Mouse (Mus musculus) granulocyte monocyte progenitor cell, adult 5-6 weeks (primary cell): Measurements from ENCODE around the gene Rasl10a. TPM values are rescaled to one million over a fixed set of nuclear protein-coding genes. Genes with fewer than 3 reads are reported as not detected.

Source experiments
- ATAC-seq: replicated peaks from 2 replicates; pipeline ENCODE4 v1.8.0; 2016; ENCODE audit warnings: mild to moderate bottlenecking, moderate TSS enrichment, inconsistent platforms; ENCODE audit not compliant: poor library complexity, severe bottlenecking
- total RNA-seq, 2 experiments: library from RNA; stranded (forward) in 1 of 2; stranded (reverse) in 1 of 2; fragments of 200-712, 200-1000 nt in 1 of 2; fragments of >200 nt in 1 of 2; fragmentation: Nextera tagmentation in 1 of 2; gene quantifications; 2 replicates each; pipeline ENCODE4 v1.2.3; 2014 to 2017

The Rasl10a gene
- total RNA-seq, 2 experiments from 2014 or later = not detected

DNA sequence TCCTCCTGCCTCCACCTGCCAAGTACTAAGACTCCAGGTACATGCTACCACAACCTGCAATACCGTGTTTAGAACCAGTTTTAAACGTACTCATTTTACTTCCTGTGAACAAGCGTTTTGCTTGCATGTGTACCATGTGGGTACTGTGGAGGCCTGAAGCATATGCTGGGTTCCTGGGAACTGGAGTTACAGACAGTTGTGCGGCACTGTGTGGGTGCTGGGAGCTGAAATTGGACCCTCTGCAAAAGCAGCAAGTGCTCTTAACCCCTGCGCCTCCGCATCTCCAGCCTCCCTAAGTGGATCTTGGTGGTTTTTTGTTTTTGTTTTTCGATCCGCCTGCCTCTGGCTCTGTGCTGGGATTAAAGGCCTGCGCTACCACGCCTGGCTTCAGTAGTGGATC is 6.3 kb upstream of the Rasl10a start:
- no peak for ATAC-seq

DNA sequence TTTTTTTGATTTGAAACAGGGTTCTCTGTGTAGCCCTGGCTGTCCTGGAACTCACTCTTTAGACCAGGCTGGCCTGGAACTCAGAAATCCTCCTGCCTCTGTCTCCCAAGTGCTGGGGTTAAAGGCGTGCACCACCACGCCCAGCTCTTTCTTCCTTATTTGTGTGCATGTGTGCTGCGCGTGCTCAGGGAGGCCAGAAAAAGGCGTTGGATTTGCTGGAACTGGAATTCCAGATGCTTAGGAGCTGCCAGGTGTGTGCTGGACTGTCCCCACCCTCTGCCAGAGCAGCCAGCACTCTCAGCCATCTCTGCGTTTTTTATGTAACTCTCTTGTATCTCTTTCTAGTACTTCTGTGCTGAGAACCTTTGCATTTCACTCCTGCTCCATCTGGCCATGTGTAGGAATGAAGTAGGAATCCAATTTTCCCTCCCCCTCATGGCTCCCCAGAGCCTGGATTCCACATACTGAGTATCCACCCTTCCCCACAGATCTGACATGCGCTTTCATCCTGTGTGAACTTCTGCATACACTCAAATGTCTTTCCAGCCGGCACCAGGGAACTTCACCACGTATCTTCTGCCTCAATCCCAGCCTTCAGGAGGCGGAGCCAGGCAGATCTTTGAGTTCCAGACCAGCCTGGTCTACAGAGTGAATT is 5.6 kb upstream of the Rasl10a start:
- no peak for ATAC-seq

DNA sequence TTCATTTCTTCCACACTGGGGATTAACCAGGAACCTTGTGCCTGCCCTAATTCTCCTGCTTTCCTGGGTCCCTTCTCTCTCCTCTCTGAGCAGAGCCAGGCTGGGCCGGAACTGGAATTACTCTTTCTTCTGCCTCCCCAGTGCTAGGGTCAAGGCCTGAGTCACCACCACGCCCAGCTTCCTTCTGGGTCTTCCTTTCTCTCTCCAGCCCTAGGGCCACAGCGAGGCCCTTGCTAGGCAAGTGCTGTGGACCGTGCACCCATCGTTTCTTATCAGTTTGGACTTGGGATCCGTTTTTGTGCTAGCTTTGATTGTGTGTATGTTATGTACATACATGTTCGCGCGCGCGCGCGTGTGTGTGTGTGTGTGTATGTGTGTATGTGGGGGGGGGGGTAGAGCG is 3.8 kb upstream of the Rasl10a start:
- no peak for ATAC-seq

DNA sequence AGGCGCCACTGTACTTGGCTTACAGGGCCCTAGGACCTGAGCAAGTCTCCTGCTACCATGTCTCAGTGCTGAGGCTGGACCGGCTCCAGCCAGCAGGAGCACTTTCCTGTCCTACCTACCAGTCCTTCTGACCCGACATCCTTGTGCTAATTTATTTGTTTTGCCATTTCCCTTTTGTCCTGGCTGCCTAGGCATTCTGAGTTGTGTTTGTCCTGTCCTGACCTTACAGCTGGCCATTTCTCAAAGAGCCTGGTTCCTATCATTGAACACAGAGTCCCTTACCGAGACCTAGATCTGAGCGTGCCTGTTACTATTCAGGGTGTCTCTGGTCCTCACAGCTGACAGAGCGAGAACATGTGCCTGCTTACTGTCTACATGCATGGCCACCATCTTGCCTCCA is 3.1 kb upstream of the Rasl10a start:
- no peak for ATAC-seq

GRCm38 (mm10) chr11:5055945-5056938 is 1.7 kb upstream of the Rasl10a start:
- ATAC-seq = peak; percentile 34; the same call in 1 of the 2 replicates

DNA sequence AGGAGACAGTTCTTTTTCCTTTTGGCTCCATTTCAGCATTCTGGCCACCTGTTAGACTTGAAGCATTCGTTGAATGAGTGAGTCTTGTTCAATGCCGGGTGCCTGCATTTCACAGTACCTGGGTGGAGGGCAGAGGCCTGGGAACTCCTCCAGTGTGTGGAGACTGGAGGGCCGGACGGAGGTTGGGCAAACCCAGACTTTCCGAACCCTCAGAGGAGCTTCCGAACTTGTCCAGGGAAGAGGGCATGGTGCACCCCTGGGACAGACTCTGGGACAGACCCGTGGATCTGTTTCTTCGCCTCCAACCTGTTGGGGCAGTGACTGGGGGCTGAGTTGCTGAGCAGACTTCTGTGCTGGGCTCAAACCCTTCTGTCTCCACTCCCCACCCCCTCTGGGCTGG is 864 bp upstream of the Rasl10a start:
- no peak for ATAC-seq

GRCm38 (mm10) chr11:5057541-5057855 is 430 bp upstream of the Rasl10a start:
- ATAC-seq = no peak

GRCm38 (mm10) chr11:5058783-5059182 is 855 bp downstream of the Rasl10a start:
- ATAC-seq = no peak

GRCm38 (mm10) chr11:5059230-5059629 is 1.3 kb downstream of the Rasl10a start:
- ATAC-seq = no peak

GRCm38 (mm10) chr11:5059704-5060156 is 1.8 kb downstream of the Rasl10a start:
- ATAC-seq = peak; percentile 21

- ATAC-seq = no peak
Measured at GRCm38 (mm10) chr11:5060756-5061412, 3.0 kb downstream of the Rasl10a start.

- ATAC-seq = peak; percentile 40
Measured at GRCm38 (mm10) chr11:5061413-5062139, 3.6 kb downstream of the Rasl10a start.

DNA sequence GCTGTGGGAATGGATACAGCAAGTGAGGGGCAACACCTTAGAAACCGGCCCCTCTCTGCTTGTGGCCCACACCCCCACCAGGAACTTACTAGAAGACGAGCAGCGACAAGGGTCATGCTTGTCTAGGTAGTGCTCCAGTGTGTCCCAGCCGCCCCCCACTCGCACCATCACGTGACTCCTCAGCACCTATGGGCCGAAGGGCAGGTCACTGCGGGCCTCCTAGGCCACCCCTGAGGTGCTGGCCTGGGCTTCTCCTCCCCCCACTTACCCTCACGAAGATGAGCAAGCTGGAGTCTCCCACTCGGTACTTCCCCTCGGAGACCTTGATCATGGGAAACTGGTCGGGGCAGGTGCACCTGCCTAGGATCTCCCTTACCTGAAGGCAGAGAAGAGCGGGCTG is 4.4 kb downstream of the Rasl10a start:
- no peak for ATAC-seq

DNA sequence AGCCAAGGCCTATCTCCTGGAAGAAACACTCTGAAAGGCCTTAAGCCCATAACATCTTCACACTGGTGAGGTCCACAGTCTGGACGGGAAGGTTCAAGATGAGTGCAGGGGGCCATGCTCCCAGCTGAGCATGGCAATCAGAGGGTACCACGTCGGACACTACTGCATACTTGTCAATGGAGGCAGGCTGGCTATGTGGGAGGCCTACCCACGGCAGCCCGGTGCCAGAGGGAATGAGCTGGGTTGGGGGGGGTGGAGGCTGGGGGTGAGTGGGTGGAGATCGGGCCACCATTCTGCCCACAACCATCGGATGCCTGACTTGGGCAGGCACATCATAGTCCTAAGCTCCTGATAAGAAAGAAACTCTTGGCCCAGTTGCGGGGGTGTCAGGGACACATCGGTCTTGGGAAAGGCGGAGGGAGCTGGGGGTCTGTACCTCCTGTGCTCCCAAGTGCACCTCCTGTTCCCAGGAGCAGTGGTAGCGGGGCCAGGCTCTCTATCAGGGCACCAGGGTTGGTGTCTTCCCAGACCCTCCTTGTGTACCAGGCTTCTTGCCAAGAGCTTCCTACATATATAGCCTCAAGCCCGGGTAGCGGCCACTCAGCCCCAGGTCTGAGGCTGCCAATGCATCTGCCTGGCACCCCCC is 5.1 kb downstream of the Rasl10a start:
- ATAC-seq = no peak

DNA sequence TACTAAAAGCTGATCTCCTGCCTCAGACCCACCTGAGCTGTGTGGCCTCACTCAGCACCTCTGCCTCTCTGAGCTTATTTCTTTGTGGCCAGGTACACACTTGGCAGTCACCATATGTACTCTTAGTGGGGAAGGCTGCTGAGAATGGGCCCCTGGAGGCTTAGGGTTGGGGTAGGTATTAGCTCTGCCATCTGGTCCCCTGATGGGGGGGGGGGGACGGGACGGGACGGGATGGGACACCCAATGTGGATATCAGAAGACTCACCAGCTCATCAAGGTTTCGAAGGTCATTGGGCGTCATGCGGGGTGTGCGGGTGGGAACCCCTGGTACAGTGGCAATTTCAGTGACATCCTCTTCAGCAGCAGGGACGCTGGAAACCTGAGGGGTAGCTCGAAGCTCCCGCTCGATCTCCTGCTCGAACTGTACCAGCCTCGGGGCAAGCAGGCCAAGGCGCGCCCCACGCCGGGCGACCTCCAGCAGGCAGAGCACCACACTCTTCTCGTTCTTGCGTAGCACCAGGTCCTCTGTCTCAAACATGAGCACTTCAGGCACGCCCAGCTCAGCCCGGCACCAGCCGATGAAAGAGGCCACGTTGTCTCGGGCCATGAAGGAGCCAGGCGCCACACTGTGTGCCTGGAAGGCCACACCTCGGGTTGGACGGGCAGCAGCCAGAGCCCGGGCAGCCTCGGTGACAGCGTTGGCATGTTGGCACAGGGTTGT is 5.8 kb downstream of the Rasl10a start:
- ATAC-seq = no peak

DNA sequence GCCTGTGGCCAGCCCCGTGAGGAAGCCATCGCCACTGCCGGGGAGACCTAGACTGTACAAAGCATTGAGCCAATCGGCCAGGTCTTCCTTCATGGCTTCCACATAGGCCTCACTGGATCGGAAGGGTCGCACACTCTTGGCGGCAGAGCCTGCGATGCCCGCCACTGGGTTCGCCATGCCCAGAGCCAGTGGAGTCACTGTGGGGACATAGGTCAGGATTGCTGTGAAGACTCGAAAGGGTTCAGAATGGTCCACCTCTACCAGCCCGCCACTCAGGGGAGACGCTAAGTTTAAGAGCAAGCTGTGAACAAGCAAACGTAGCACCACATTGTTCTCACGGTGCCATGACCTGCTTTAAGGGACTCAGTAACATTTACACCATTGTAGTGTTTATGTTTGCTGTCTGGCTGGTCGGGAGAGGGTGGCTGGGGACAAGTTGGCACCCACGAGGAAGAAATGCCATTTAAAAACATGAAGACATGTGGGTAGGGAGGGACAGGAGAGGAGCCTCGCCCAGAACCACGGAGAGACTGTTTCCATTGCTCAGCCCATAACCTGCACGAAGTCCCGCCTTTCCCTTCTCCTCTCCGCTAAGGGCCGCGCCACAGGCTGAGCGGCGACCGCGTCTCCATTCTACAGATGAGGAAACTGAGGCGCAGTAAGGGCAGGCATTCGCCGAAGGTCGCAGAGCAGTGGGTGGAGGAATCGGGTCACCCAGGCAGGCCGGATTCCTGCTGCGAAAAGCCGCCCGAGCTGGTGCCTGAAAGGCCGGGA is 6.5 kb downstream of the Rasl10a start:
- no peak for ATAC-seq

- peak; percentile 43 for ATAC-seq
Measured at GRCm38 (mm10) chr11:5065056-5065821, 7.3 kb downstream of the Rasl10a start, which contains the start of gene Gas2l1. TSS of gene Gas2l1 (minus strand) at chr11:5065327.

DNA sequence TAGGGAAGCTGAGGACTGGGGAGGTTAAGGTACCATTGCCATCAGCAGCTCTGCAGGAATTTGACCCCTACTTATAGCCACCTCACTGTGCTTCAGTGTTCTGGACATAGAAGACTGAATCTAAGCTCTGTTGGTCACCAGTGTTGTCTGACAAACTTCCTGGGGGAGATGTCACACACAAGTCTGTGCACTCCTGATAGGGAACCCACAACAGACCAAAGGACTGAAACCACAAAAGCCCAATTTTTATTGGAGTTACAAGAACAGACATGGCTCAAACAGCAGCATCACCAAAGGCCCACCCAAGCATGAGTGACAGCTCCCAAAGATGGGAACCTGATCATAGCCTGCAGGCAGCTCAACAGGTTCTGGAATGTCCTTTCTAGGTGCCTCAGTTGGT is 9.1 kb downstream of the Rasl10a start:
- ATAC-seq = no peak
